Mouse (Mus musculus) liver, adult 2 months (tissue): ENCODE measurements around the gene Fkrp.

Source experiments
- CTCF ChIP-seq: fragments of 200-500 bp; IDR thresholded peaks from 2 replicates; pipeline ENCODE4 v1.5.1; 2011; ENCODE audit warnings: low read depth, low read length, control low read depth
- POLR2A ChIP-seq: fragments of 200-500 bp; IDR thresholded peaks from 2 replicates; pipeline ENCODE4 v1.6.1; 2011; ENCODE audit warnings: low read length, control low read depth; ENCODE audit not compliant: insufficient read depth; ENCODE audit errors: extremely low read depth

DNA sequence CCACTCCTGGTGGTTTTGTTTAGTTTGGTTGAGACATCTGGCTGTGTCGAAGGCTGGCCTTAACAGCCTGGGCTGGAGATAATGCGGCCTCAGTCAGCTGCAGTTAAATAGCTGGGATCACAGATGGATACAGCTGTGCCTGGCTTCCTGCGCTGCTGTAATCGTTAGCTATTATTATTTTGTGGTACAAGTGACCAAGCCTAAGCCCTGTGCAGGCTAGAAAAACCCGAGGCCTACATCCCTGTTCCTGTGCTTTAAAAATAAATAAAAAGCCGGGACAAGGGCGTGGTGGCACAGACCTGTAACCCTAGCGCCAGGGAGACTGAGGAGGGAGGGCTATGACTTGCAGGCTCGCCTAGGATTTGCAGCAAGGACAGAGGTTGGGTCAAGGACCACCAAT, 7.9 kb downstream of the Fkrp start:
- TF ChIP-seq CTCF (no peak), POLR2A (no peak)
